Mouse (Mus musculus): Measurements from ENCODE around the gene Arhgef25. TPM values are rescaled to one million over a fixed set of nuclear protein-coding genes. Genes with fewer than 3 reads are reported as not detected.
A peak's percentile ranks its signal among the peaks of the same experiment; 100 is the strongest.

The Arhgef25 gene
- polyA plus RNA-seq, 1 experiment from 2014 or later = 52.2 TPM

DNA sequence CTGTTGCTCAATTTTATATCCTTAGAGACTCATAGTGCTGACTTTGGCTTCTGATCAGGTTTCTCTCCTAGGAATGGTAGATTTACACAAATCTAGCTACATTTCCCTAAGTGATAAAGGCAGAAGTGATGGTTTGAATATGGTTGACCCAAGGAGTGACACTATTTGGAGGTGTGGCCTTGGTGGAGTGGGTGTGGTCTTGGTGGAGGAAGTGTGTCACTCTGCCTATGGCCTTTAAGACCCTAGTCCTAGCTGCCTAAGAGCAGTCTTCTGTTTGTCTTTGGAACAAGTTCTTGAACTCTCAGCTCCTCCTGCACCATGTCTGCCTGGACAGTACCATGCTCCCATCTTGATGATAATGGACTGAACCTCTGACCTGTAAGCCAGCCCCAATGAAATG lies 27.3 kb upstream of the Arhgef25 start:
- Histone ChIP-seq H3K27ac (no peak overlapping the region), H3K36me3 (no peaks in the 10 kb centered on the region), H3K4me3 (no peak overlapping the region), H3K4me2 (replicated peaks) (no peak overlapping the region), H3K4me1 (no peaks in the 10 kb centered on the region), H3K27me3 (no peaks in the 10 kb centered on the region; the same call in 1 of the 2 replicates), H3K9me3 (replicated peaks) (no peaks in the 10 kb centered on the region), H3K9ac (no peak overlapping the region)
- no peak for ATAC-seq (ENCODE audit: low FRiP score)

DNA sequence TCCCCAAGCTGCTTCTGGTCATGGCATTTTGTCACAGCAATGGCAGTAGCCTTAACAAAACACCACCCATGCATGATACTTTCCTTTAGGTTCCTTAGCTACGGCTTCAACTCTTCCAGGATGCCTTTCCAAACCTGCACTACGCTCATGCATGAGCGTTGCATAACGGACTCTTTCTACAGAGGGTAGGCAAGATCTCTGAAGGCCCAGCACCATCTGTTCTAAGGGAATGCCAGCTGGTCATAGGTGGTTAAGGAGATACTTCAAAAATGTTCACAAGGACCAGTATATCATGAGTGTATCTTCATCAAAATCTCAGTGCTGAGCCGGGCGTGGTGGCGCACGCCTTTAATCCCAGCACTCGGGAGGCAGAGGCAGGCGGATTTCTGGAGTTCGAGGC lies 26.6 kb upstream of the Arhgef25 start:
- H3K9me3 ChIP-seq (replicated peaks) = no peaks in the 10 kb centered on the region
- no peaks in the 10 kb centered on the region for H3K36me3 ChIP-seq
- no peaks in the 10 kb centered on the region for H3K4me1 ChIP-seq
- no peak overlapping the region for H3K9ac ChIP-seq
- H3K27me3 ChIP-seq = no peaks in the 10 kb centered on the region; the same call in 1 of the 2 replicates
- WGBS = 89% methylated on average over 11 of the region's 11 CpGs
- no peak overlapping the region for H3K4me2 ChIP-seq (replicated peaks)
- H3K4me3 ChIP-seq = no peak overlapping the region
- ATAC-seq (ENCODE audit: low FRiP score) = no peak
- no peak overlapping the region for H3K27ac ChIP-seq

DNA sequence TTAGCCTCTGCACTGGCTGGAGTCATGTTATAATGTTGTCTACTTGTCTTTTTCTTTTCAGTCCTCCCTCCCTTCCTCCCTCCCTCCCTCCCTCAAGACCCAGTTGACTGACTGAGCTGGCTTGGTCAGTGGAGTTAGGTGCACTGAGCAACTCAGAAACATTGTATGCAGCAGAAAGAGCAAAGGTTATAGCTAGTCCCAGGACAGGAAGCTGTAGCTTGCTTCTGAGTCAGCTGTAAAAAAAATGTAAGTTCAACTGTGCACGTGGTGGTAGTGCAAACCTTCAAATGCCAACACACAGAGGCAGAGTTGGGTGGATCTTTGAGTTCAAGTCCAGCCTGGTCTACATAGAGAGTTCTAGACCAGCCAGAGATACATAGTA lies 24.5 kb upstream of the Arhgef25 start:
- H3K9me3 ChIP-seq (replicated peaks) = no peaks in the 10 kb centered on the region
- 79% methylated on average over 1 of the region's 1 CpGs for WGBS

DNA sequence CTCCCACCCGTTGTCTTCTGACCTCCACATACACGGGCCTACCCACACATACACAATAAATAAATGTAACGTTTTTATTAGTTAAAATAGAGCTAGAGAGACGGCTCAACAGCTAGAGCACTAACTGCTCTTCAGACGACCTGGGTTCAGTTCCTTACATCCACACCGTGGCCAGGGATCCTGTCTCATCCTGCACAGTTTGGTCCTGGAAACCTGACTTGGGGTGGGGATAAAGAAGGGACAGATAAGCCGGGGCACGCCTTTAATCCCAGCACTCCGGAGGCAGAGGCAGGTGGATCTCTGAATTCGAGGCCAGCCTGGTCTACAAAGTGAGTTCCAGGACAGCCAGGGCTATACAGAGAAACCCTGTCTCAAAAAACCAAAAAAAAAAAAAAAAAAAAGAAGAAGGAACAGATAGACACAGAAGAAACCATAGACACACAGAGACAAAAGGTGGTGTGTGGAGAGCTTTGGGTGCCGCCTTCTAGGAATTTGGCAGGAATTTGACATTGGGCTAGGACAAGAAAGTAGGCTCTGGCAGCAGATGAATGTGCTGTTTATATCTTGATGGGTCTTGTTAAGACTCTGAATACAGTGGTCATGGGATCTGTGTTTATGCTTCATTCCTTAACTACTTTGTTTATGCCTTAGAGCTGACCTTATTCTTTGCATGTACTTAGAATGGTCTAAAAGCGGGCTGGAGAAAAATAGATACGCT lies 24.0 kb upstream of the Arhgef25 start:
- no peak for ATAC-seq (ENCODE audit: low FRiP score)
- Histone ChIP-seq H3K4me3 (no peak overlapping the region), H3K36me3 (no peaks in the 10 kb centered on the region), H3K9me3 (replicated peaks) (no peaks in the 10 kb centered on the region), H3K4me2 (replicated peaks) (no peak overlapping the region), H3K9ac (no peak overlapping the region), H3K27me3 (no peaks in the 10 kb centered on the region; the same call in 1 of the 2 replicates), H3K27ac (no peak overlapping the region), H3K4me1 (peaks cover 13% of the 10 kb centered on the region)
- 87% methylated on average over 13 of the region's 13 CpGs for WGBS

More for the DNA sequence above, 24.5 kb upstream of the Arhgef25 start:
- H3K27me3 ChIP-seq = no peaks in the 10 kb centered on the region; the same call in 1 of the 2 replicates
- no peaks in the 10 kb centered on the region for H3K36me3 ChIP-seq
- H3K4me1 ChIP-seq = peaks cover 13% of the 10 kb centered on the region
- no peak overlapping the region for H3K4me3 ChIP-seq
- H3K4me2 ChIP-seq (replicated peaks) = no peak overlapping the region
- ATAC-seq (ENCODE audit: low FRiP score) = no peak
- H3K27ac ChIP-seq = no peak overlapping the region
- H3K9ac ChIP-seq = no peak overlapping the region

DNA sequence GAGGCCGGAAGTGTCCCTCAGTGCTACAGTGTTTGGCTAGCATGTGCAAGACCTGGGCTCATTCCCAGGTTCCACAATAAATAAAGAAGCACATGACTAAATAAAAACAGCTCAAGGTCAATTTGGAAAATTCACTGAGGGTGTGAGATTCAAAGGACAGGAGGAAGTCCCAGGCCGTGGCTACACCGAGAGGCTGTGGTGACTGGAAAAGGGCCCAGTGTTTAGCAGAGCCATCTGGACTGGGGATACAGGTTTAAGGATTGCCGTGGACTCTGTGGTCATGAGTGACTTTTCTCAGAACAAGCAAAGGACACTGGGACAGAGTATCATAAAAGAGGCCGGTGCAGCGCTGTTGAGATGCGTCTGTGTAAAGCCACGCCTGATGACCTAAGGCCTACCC lies 23.4 kb upstream of the Arhgef25 start:
- Histone ChIP-seq H3K27me3 (no peaks in the 10 kb centered on the region; the same call in 1 of the 2 replicates), H3K4me3 (no peak overlapping the region), H3K4me2 (replicated peaks) (no peak overlapping the region), H3K9me3 (replicated peaks) (no peaks in the 10 kb centered on the region), H3K27ac (no peak overlapping the region), H3K9ac (no peak overlapping the region), H3K36me3 (peaks cover 5% of the 10 kb centered on the region; the same call in 1 of the 2 replicates), H3K4me1 (peaks cover 13% of the 10 kb centered on the region)
- no peak for ATAC-seq (ENCODE audit: low FRiP score)
- WGBS = 89% methylated on average over 8 of the region's 8 CpGs

DNA sequence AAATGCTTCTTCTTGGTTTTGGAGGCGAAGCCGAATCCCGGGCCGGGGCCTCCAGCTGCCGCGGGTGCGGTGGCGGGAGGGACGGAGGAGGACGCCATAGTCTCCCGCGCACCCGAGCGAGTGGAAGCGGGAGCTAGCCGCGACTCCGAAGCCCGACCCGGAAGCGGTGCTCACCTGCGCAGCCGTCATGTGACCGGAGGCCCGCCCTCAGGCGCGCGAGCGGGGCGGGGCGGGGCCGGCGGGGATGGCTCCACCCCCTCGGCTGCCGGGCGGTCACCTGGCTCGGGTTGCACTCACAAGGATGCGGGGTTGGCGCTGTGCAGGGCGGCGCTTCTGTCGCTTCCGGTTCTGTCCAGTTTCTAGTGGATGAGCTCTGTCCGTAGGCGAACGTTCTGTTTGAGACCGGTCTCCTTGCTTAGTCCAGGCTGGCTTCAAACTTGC lies 21.6 kb upstream of the Arhgef25 start, which contains the start of gene Pip4k2c:
Gene Pip4k2c (minus strand): TSS at position 172 of the 441 bp plus-strand sequence.
- Histone ChIP-seq H3K9me3 (replicated peaks) (no peaks in the 10 kb centered on the region), H3K9ac (peak within 1 kb of the TSS; percentile 86), H3K4me2 (replicated peaks) (peak within 1 kb of the TSS; percentile 91), H3K27me3 (no peaks in the 10 kb centered on the region; the same call in 1 of the 2 replicates), H3K27ac (peak within 1 kb of the TSS; percentile 56), H3K36me3 (peaks cover 21% of the 10 kb centered on the region), H3K4me3 (peak within 1 kb of the TSS; percentile 82), H3K4me1 (peaks cover 13% of the 10 kb centered on the region)
- ATAC-seq (ENCODE audit: low FRiP score) = peak; percentile 95
- 0% methylated on average over 27 of the region's 47 CpGs for WGBS

DNA sequence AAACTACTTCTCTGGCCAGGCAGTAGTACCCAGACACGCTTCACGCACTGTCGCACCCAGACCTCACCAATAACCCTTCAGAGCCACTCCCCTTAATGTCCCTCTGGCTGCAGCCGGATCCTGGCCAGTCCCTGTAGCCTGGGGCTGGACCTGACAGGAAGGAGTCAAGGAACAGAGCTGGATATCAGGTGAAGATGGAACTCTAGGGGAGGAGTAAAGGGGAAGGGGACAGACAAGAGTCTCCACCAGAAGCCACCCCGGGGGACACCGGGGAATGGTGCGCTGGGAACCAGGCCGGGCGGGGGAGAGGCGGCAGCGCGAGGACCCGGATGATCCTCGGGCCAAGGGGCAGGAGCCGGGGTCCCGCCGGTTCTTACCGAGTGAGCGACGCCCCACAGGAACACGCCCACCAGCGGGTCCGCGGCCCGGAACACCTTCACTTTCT lies 21.1 kb upstream of the Arhgef25 start:
- under 1% methylated on average over 25 of the region's 25 CpGs for WGBS
- Histone ChIP-seq H3K27me3 (no peaks in the 10 kb centered on the region; the same call in 1 of the 2 replicates), H3K4me3 (peak overlapping the region; percentile 82), H3K4me2 (replicated peaks) (peak overlapping the region; percentile 91), H3K9ac (peak overlapping the region; percentile 86), H3K27ac (peak overlapping the region; percentile 56), H3K4me1 (peaks cover 13% of the 10 kb centered on the region), H3K9me3 (replicated peaks) (no peaks in the 10 kb centered on the region), H3K36me3 (peaks cover 25% of the 10 kb centered on the region)
- ATAC-seq (ENCODE audit: low FRiP score) = peak; percentile 67

DNA sequence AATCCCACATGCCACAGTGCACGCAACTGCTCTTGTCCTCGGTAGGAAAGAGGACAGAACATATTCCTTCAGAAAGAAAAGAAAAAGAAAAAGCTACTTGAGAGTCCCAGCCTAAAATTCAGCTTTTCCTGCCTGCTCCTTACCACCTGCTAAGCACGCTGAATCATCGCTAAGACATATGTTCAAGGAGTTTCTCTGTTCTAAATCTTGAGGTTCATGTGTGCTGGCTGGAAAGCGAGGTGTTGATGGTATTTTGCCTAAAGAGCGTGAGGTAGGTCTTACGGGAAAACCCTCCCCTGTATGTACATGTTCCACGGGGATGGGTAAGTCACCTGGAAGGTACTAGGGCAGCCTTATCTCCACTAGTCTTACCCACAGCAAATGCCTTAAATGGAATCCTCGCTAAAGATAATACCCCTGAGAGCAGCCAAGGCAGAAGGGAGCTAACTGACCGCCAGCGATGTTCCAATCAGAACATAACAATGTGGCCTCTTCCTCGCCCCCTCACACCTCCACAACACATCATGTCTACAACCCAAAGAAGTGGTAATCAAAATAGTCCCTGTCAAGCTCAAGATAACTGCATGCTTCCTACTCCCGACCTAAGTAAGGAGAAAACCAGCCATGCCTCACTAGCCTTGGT lies 20.2 kb upstream of the Arhgef25 start:
- Histone ChIP-seq H3K9me3 (replicated peaks) (no peaks in the 10 kb centered on the region), H3K27ac (no peak overlapping the region), H3K9ac (no peak overlapping the region), H3K27me3 (no peaks in the 10 kb centered on the region; the same call in 1 of the 2 replicates), H3K4me2 (replicated peaks) (peak overlapping the region; percentile 91), H3K36me3 (peaks cover 34% of the 10 kb centered on the region), H3K4me3 (0 out of 2 replicates have a peak overlapping the region, but pooled peaks have one; percentile 82), H3K4me1 (peaks cover 13% of the 10 kb centered on the region)
- WGBS = 85% methylated on average over 13 of the region's 13 CpGs
- ATAC-seq (ENCODE audit: low FRiP score) = no peak

DNA sequence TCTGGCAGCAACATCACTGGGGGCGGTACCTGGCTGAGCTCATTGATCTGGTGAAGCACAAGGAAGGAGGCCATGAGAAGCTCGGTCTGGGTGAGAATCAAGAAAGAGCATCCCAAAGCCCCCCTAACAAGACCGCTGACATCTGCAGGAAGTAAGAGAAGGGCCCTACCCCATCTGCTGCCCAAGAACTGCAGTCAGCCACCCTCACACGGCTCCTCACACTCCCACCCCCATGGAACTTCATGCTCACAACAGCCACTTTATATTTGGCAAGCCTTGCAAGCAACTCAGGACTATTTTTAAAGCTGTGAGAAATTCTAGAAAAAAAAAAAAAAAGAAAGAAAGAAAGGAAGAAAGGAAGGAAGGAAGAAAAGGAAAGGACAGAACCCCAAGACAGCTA lies 19.0 kb upstream of the Arhgef25 start:
- WGBS = 87% methylated on average over 4 of the region's 4 CpGs

DNA sequence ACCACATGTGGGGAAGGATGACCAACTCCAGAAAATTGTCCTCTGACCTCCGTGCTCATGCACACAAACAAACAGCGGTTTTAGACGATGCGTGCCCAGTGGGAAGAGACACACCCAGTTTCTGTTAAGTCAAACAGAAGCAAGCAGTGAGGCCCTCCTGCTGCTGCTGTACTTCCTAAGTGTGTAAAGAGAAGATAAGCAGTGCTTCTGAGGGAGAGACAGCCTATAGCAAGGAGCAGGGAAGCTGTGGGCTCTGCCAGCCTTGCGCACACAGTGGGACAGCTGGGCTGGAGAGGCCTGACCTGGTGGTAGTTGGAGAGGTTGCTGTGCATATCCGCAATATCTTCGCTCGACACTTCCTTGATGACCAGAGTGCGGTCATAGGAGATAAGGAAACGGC lies 15.5 kb upstream of the Arhgef25 start:
- Histone ChIP-seq H3K4me3 (no peak overlapping the region), H3K4me1 (peaks cover 7% of the 10 kb centered on the region), H3K9me3 (replicated peaks) (no peaks in the 10 kb centered on the region), H3K27me3 (no peaks in the 10 kb centered on the region), H3K27ac (no peak overlapping the region), H3K36me3 (peaks cover 69% of the 10 kb centered on the region), H3K9ac (no peak overlapping the region), H3K4me2 (replicated peaks) (no peak overlapping the region)
- 93% methylated on average over 10 of the region's 10 CpGs for WGBS
- ATAC-seq (ENCODE audit: low FRiP score) = no peak

More for the DNA sequence above, 19.0 kb upstream of the Arhgef25 start:
- H3K9me3 ChIP-seq (replicated peaks) = no peaks in the 10 kb centered on the region
- H3K4me2 ChIP-seq (replicated peaks) = no peak overlapping the region
- H3K36me3 ChIP-seq = peaks cover 42% of the 10 kb centered on the region
- no peak overlapping the region for H3K4me3 ChIP-seq
- no peak for ATAC-seq (ENCODE audit: low FRiP score)
- H3K27ac ChIP-seq = no peak overlapping the region
- no peak overlapping the region for H3K9ac ChIP-seq
- H3K4me1 ChIP-seq = peaks cover 13% of the 10 kb centered on the region
- no peaks in the 10 kb centered on the region; the same call in 1 of the 2 replicates for H3K27me3 ChIP-seq

DNA sequence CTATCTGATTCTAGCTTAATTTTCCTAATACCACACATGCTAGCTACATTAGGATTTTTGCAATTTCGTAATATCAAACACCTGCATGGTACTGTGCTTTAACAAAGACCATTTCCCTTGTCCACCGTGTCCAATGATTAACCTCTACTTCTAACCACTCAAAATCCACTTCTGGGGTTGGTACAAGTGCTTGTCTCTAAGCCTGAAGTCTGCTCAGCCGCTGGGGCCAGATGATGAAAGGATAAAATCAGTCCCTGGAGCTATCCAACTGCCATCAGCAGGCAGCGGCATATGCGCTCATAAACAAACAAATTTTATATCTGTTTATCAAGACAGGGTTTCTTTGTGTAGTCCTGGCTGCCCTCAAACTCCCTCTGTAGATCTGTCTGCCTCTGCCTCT lies 14.7 kb upstream of the Arhgef25 start:
- Histone ChIP-seq H3K4me1 (no peaks in the 10 kb centered on the region), H3K9ac (no peak overlapping the region), H3K27me3 (no peaks in the 10 kb centered on the region), H3K9me3 (replicated peaks) (no peaks in the 10 kb centered on the region), H3K4me3 (no peak overlapping the region), H3K36me3 (peaks cover 76% of the 10 kb centered on the region), H3K27ac (no peak overlapping the region), H3K4me2 (replicated peaks) (no peak overlapping the region)
- no peak for ATAC-seq (ENCODE audit: low FRiP score)
- 95% methylated on average over 5 of the region's 5 CpGs for WGBS

DNA sequence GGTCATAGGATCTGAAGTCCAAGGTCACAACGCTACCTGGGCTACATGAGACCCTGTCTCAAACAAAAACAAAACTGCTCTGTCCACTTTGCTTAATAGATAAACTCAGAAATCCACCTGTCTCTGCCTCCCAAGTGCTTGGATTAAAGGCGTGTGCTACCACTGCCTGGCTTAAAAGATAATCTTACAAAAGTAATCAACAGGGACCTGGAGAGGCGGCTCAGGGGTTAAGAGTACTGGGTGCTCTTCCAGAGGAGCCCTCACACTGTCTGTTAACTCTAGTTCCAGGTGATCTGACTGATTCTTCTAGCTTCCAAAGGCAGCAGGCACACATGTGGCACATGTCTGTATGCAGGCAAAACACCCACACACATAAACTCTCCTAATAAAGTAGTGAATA lies 13.2 kb upstream of the Arhgef25 start:
- Histone ChIP-seq H3K4me1 (no peaks in the 10 kb centered on the region), H3K27me3 (no peaks in the 10 kb centered on the region), H3K4me3 (no peak overlapping the region), H3K4me2 (replicated peaks) (no peak overlapping the region), H3K27ac (no peak overlapping the region), H3K36me3 (peaks cover 84% of the 10 kb centered on the region), H3K9ac (no peak overlapping the region), H3K9me3 (replicated peaks) (no peaks in the 10 kb centered on the region)
- WGBS = 90% methylated on average over 3 of the region's 3 CpGs
- ATAC-seq (ENCODE audit: low FRiP score) = no peak

Measured in hindbrain, embryonic 12.5 days (tissue).